Mouse (Mus musculus): ENCODE results near the gene Usp21. TPM values are rescaled to one million over a fixed set of nuclear protein-coding genes. Genes with fewer than 3 reads are reported as not detected.

The Usp21 gene
- polyA plus RNA-seq, 1 experiment from 2014 or later, result 15.1 TPM

GRCm38 (mm10) chr1:171263666-171264461 lies 23.9 kb downstream of the Usp21 start:
- Histone ChIP-seq H3K36me3 (replicated peaks; ENCODE audit: insufficient read depth, low read length) (no peaks in the 10 kb centered on the region), H3K4me3 (ENCODE audit: low read depth, low read length) (no peak overlapping the region), H3K4me1 (ENCODE audit: insufficient read depth) (peaks cover 14% of the 10 kb centered on the region), H3K27ac (ENCODE audit: low read depth) (0 out of 2 replicates have a peak overlapping the region, but pooled peaks have one; percentile 2), H3K27me3 (ENCODE audit: insufficient read depth, low read length) (0 out of 2 replicates have a peak, but pooled peaks cover 3% of the 10 kb centered on the region), H3K9ac (replicated peaks) (no peak overlapping the region), H3K9me3 (ENCODE audit: low read length) (no peaks in the 10 kb centered on the region), H3K4me2 (ENCODE audit: low read depth, low read length) (no peak overlapping the region)
- WGBS (ENCODE audit: insufficient replicate concordance), result 69% methylated on average over 3 of the region's 3 CpGs
- no peak for ATAC-seq
- peak; percentile 67 for TF ChIP-seq CTCF (IDR thresholded peaks at IDR 0.05; ENCODE audit: low read depth)
- no peak for TF ChIP-seq EP300 (IDR thresholded peaks at IDR 0.05; ENCODE audit: low read depth)
- DNase-seq, result no peak

DNA sequence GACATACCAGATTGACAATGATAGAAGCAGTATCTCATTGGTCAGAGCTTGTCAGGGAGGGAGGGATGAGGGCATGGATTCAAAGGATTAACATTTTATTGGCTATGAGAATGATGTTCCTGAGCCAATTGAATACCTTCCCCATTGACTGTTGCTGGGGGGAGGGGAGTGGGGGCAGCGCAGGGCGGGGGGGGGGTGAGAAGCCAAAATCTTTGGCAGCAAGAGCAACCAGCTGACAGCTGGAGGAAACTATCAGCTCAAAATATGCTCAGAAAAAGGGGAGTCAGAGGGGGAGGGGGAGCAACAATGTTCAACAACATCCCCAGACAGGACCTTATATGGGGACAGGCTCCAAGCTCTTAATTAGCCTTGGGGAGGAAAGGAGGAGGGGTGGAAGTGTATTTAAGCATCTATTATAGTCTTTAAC lies 24.6 kb downstream of the Usp21 start:
- TF ChIP-seq CTCF (IDR thresholded peaks at IDR 0.05; ENCODE audit: low read depth), result no peak
- Histone ChIP-seq H3K27me3 (ENCODE audit: insufficient read depth, low read length) (0 out of 2 replicates have a peak, but pooled peaks cover 3% of the 10 kb centered on the region), H3K4me3 (ENCODE audit: low read depth, low read length) (no peak overlapping the region), H3K4me2 (ENCODE audit: low read depth, low read length) (peak overlapping the region; percentile 51; the same call in 1 of the 2 replicates), H3K27ac (ENCODE audit: low read depth) (0 out of 2 replicates have a peak overlapping the region, but pooled peaks have one; percentile 2), H3K9ac (replicated peaks) (no peak overlapping the region), H3K4me1 (ENCODE audit: insufficient read depth) (peaks cover 14% of the 10 kb centered on the region), H3K9me3 (ENCODE audit: low read length) (no peaks in the 10 kb centered on the region), H3K36me3 (replicated peaks; ENCODE audit: insufficient read depth, low read length) (no peaks in the 10 kb centered on the region)
- ATAC-seq (peak; percentile 65), DNase-seq (no peak)
- WGBS (ENCODE audit: insufficient replicate concordance), result 4% methylated on average over 2 of the region's 2 CpGs

DNA sequence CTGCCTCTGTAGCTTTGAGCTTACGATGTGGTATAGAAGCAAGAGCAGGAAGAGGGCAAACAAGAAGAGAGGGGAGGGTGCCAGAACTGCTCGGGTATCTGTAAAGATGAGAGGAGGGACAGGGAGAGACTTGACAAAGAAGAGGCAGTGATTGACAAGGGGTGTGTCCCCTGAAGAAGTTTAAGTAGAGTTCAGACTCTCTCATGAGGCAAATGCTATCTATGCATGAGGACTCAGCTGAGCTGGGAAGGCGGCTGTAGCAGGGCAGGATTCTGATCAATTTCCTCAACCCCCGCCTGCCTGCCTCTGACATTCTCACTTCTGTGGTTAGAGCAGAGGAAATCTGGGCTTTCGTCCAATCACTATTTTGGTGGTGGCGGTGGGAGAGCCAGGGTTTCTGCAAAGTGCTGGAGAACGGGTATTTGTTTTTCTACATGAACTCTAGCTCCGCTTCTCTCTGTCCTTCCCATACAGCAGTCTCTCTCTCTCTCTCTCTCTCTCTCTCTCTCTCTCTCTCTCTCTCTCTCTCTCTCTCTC lies 25.1 kb downstream of the Usp21 start:
- Histone ChIP-seq H3K4me3 (ENCODE audit: low read depth, low read length) (no peak overlapping the region), H3K4me1 (ENCODE audit: insufficient read depth) (peaks cover 14% of the 10 kb centered on the region), H3K9me3 (ENCODE audit: low read length) (no peaks in the 10 kb centered on the region), H3K36me3 (replicated peaks; ENCODE audit: insufficient read depth, low read length) (no peaks in the 10 kb centered on the region), H3K9ac (replicated peaks) (no peak overlapping the region; the same call in 1 of the 2 replicates), H3K4me2 (ENCODE audit: low read depth, low read length) (peak overlapping the region; percentile 51), H3K27ac (ENCODE audit: low read depth) (peak overlapping the region; percentile 41), H3K27me3 (ENCODE audit: insufficient read depth, low read length) (0 out of 2 replicates have a peak, but pooled peaks cover 6% of the 10 kb centered on the region)
- TF ChIP-seq EP300 (IDR thresholded peaks at IDR 0.05; ENCODE audit: low read depth) (no peak), CTCF (IDR thresholded peaks at IDR 0.05; ENCODE audit: low read depth) (no peak)
- DNase-seq, result no peak
- WGBS (ENCODE audit: insufficient replicate concordance), result 0% methylated on average over 8 of the region's 8 CpGs
- peak; percentile 51 for ATAC-seq

DNA sequence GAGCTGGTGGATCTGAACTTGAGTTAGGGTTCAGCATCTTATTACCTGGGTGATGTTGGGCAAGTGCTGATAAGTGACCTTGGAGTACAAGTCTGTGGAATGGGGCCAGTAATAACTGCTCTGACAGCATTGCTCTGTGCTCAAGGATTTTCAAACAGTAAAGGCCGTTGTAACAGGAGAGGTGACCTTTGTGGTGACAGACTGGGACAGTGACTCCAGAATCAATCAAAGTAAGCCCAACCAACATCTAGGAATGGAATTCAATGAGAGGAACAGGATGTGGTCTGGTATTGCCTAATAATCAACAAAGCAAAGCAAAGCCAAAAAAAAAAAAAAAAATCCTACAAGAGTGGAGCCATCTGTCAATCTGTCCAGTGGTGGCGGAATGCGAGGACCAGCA lies 27.5 kb downstream of the Usp21 start:
- Histone ChIP-seq H3K9me3 (ENCODE audit: low read length) (no peaks in the 10 kb centered on the region), H3K4me1 (ENCODE audit: insufficient read depth) (peaks cover 14% of the 10 kb centered on the region), H3K4me2 (ENCODE audit: low read depth, low read length) (no peak overlapping the region), H3K27me3 (ENCODE audit: insufficient read depth, low read length) (0 out of 2 replicates have a peak, but pooled peaks cover 6% of the 10 kb centered on the region), H3K9ac (replicated peaks) (no peak overlapping the region), H3K36me3 (replicated peaks; ENCODE audit: insufficient read depth, low read length) (no peaks in the 10 kb centered on the region), H3K4me3 (ENCODE audit: low read depth, low read length) (no peak overlapping the region), H3K27ac (ENCODE audit: low read depth) (no peak overlapping the region)
- TF ChIP-seq CTCF (IDR thresholded peaks at IDR 0.05; ENCODE audit: low read depth), result no peak
- no peak for TF ChIP-seq EP300 (IDR thresholded peaks at IDR 0.05; ENCODE audit: low read depth)
- WGBS (ENCODE audit: insufficient replicate concordance), result 26% methylated on average over 3 of the region's 3 CpGs
- ATAC-seq, result peak; percentile 45; the same call in 1 of the 2 replicates
- no peak for DNase-seq

GRCm38 (mm10) chr1:171258921-171259320 lies 28.9 kb downstream of the Usp21 start:
- H3K4me3 ChIP-seq (ENCODE audit: low read depth, low read length), result no peak overlapping the region
- H3K36me3 ChIP-seq (replicated peaks; ENCODE audit: insufficient read depth, low read length), result no peaks in the 10 kb centered on the region
- WGBS (ENCODE audit: insufficient replicate concordance), result 74% methylated on average over 17 of the region's 17 CpGs
- no peaks in the 10 kb centered on the region for H3K9me3 ChIP-seq (ENCODE audit: low read length)
- 0 out of 2 replicates have a peak, but pooled peaks cover 6% of the 10 kb centered on the region for H3K27me3 ChIP-seq (ENCODE audit: insufficient read depth, low read length)
- DNase-seq (no peak), ATAC-seq (no peak)
- H3K4me1 ChIP-seq (ENCODE audit: insufficient read depth), result peaks cover 14% of the 10 kb centered on the region
- no peak overlapping the region for H3K4me2 ChIP-seq (ENCODE audit: low read depth, low read length)
- H3K9ac ChIP-seq (replicated peaks), result no peak overlapping the region
- H3K27ac ChIP-seq (ENCODE audit: low read depth), result no peak overlapping the region
- TF ChIP-seq CTCF (IDR thresholded peaks at IDR 0.05; ENCODE audit: low read depth) (no peak), EP300 (IDR thresholded peaks at IDR 0.05; ENCODE audit: low read depth) (no peak)

DNA sequence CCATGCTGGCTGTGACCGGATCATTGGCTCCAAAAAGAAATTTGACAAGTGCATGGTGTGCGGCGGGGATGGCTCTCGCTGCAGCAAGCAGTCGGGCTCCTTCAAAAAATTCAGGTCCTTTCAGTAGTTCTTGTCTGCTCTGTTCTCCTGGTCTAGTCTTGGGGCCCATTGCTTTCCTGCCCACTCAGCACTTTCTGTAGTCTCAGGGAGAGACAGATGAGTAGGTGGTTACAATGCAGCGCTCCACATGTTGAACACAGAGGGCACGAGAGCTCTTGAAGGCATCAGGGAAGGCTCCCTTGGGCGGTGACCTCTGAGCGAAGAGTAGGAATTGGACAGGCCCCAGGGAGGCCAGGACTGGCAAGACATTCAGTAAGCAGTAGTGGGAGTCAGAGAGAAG lies 30.0 kb downstream of the Usp21 start:
- no peak for ATAC-seq
- DNase-seq, result no peak
- no peak overlapping the region for H3K9ac ChIP-seq (replicated peaks)
- H3K4me1 ChIP-seq (ENCODE audit: insufficient read depth), result peaks cover 14% of the 10 kb centered on the region
- H3K4me3 ChIP-seq (ENCODE audit: low read depth, low read length), result no peak overlapping the region
- no peaks in the 10 kb centered on the region for H3K36me3 ChIP-seq (replicated peaks; ENCODE audit: insufficient read depth, low read length)
- no peak for TF ChIP-seq CTCF (IDR thresholded peaks at IDR 0.05; ENCODE audit: low read depth)
- TF ChIP-seq EP300 (IDR thresholded peaks at IDR 0.05; ENCODE audit: low read depth), result no peak
- H3K27ac ChIP-seq (ENCODE audit: low read depth), result no peak overlapping the region
- H3K9me3 ChIP-seq (ENCODE audit: low read length), result no peaks in the 10 kb centered on the region
- no peak overlapping the region for H3K4me2 ChIP-seq (ENCODE audit: low read depth, low read length)
- H3K27me3 ChIP-seq (ENCODE audit: insufficient read depth, low read length), result 0 out of 2 replicates have a peak, but pooled peaks cover 6% of the 10 kb centered on the region
- 75% methylated on average over 9 of the region's 9 CpGs for WGBS (ENCODE audit: insufficient replicate concordance)
